Mouse (Mus musculus): ENCODE data around the gene Runx1. TPM values are rescaled to one million over a fixed set of nuclear protein-coding genes. Genes with fewer than 3 reads are reported as not detected.

Runx1 gene
- polyA plus RNA-seq, 1 experiment = 87.4 TPM

DNA sequence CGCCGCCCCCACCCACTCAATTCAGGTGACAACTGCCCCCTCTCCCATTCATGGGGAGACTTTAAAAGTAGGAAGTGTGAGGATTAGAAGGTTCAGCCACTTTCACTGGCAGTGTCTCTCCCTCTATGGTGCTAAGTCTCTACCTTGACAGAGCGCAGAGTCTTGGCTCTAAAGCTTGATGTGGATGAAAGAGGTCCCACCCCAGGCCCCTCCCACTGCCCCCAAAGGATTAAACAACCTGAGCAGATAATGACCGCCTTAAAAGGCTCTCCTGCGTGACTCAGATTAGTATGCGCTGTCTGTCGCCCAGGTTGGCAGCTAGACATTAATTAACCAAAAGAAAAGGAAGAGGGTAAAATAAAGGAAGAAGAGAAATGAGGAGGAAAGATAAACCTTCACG, 215.5 kb downstream of the Runx1 start:
- H3K4me3 ChIP-seq (ENCODE audit: control insufficient read depth, insufficient read depth, low read length) = no peak overlapping the region
- H3K4me1 ChIP-seq (replicated peaks; ENCODE audit: control insufficient read depth, insufficient read depth, low read length) = no peaks in the 10 kb centered on the region
- TF ChIP-seq POLR2A (IDR thresholded peaks at IDR 0.05; ENCODE audit: control insufficient read depth, extremely low read depth, insufficient read depth, low read length, poor library complexity) = no peak
- TF ChIP-seq CTCF (IDR thresholded peaks at IDR 0.05; ENCODE audit: borderline replicate concordance, control insufficient read depth, extremely low read depth, insufficient read depth, low read length, poor library complexity) = no peak
- peaks cover 63% of the 10 kb centered on the region for H3K36me3 ChIP-seq (ENCODE audit: control insufficient read depth, insufficient read depth, low read length)
- DNase-seq = no peak
- H3K27me3 ChIP-seq (ENCODE audit: control insufficient read depth, insufficient read depth, low read length) = no peaks in the 10 kb centered on the region
- no peak overlapping the region for H3K27ac ChIP-seq (ENCODE audit: control insufficient read depth, insufficient read depth, low read length)
- 96% methylated on average over 8 of the region's 8 CpGs for WGBS

DNA sequence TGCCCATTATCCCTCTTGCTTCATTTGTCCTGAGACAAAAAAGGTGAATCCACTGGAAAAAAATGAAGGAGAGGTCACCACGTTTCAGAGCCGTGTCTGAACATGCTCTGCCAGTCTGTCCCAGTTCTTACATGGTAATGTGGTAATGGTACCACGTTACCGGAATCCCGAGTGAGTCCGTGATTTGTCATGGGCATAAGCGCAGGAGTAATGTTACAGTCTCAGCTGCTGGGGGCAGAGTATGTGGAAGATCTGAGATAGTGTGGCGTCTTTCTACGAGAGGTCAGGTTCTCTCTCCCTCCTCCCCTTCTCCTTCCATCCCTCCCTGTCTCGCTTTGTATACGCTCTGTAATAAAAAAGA, 216.3 kb downstream of the Runx1 start:
- no peak overlapping the region for H3K4me3 ChIP-seq (ENCODE audit: control insufficient read depth, insufficient read depth, low read length)
- H3K27me3 ChIP-seq (ENCODE audit: control insufficient read depth, insufficient read depth, low read length) = no peaks in the 10 kb centered on the region
- 95% methylated on average over 11 of the region's 11 CpGs for WGBS
- no peak overlapping the region for H3K27ac ChIP-seq (ENCODE audit: control insufficient read depth, insufficient read depth, low read length)
- no peak for DNase-seq
- peaks cover 67% of the 10 kb centered on the region for H3K36me3 ChIP-seq (ENCODE audit: control insufficient read depth, insufficient read depth, low read length)
- no peaks in the 10 kb centered on the region for H3K4me1 ChIP-seq (replicated peaks; ENCODE audit: control insufficient read depth, insufficient read depth, low read length)
- TF ChIP-seq CTCF (IDR thresholded peaks at IDR 0.05; ENCODE audit: borderline replicate concordance, control insufficient read depth, extremely low read depth, insufficient read depth, low read length, poor library complexity) = no peak
- no peak for TF ChIP-seq POLR2A (IDR thresholded peaks at IDR 0.05; ENCODE audit: control insufficient read depth, extremely low read depth, insufficient read depth, low read length, poor library complexity)

DNA sequence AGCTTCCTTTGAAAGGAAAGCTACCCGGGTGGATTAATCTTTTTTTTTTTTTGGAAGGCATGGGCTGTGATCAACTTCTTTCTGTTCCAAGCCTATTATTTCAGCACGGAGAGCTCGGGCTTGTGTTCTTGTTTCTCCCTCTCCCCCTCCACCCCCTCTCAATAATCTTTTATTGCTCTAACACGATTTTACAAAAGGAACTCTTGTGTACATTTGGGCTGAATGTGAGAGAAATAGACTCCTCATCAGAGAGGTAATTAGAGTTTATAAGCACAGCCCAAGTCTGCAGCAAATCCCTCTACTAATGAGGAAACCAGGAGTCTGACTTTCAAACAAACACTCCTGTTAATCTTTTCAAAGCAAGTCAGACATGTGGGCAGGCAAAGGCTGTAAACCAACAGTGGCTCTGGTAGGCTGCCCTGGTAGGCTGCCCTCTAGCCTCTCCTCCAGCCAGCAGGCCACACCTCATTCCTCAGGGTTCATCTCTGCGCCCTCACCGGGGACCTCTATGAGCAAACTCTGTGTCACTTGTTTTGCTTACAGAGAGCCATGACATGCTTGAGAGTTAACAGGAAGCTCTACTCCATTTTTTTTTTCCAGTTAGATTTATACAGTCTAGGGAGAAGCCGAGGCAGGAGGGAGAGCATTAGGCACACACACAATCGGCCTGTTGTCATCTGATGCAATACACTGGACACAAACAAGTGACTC, 216.8 kb downstream of the Runx1 start:
- peaks cover 70% of the 10 kb centered on the region for H3K36me3 ChIP-seq (ENCODE audit: control insufficient read depth, insufficient read depth, low read length)
- no peak overlapping the region for H3K27ac ChIP-seq (ENCODE audit: control insufficient read depth, insufficient read depth, low read length)
- 92% methylated on average over 8 of the region's 8 CpGs for WGBS

DNA sequence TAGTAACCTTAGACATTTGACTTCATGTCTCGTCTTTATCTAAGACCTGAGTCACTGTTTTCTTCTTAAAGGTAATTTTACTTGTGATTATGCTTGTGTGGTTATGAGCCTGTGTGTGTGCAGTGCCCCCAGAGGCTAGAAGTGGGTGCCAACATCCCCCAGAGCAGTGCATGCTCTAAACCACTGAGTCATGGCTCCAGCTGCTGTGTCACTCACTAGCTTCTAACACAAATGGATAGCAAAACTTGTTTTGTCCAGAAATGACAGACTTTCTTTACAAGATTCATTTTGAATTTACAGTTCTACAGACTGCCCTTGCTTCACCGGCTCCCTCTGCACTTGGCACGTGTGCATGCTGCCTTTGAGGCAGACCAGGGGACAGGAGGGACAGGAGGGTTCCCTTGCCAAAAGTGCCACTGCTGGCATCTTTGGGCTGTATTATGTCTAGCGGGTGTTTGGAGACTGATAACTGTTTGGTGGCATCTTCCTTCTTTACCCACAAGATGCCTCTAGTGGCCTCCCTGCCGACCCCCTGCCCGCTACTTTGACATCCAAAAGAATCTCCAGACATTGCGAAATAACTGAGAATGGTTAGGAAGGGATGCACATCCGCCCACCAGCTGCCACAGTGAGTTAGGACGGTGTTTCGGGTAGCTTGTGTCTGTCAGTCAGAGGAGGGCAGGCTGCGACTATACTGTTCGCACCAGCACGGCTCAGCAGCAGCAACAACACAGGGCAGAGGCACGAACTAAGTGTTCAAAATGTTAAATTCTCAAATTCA, 217.6 kb downstream of the Runx1 start:
- no peak for TF ChIP-seq CTCF (IDR thresholded peaks at IDR 0.05; ENCODE audit: borderline replicate concordance, control insufficient read depth, extremely low read depth, insufficient read depth, low read length, poor library complexity)
- no peak for TF ChIP-seq POLR2A (IDR thresholded peaks at IDR 0.05; ENCODE audit: control insufficient read depth, extremely low read depth, insufficient read depth, low read length, poor library complexity)
- peaks cover 67% of the 10 kb centered on the region for H3K36me3 ChIP-seq (ENCODE audit: control insufficient read depth, insufficient read depth, low read length)
- no peak overlapping the region for H3K27ac ChIP-seq (ENCODE audit: control insufficient read depth, insufficient read depth, low read length)
- no peaks in the 10 kb centered on the region for H3K27me3 ChIP-seq (ENCODE audit: control insufficient read depth, insufficient read depth, low read length)
- no peak overlapping the region for H3K4me3 ChIP-seq (ENCODE audit: control insufficient read depth, insufficient read depth, low read length)
- WGBS = 92% methylated on average over 14 of the region's 14 CpGs
- H3K4me1 ChIP-seq (replicated peaks; ENCODE audit: control insufficient read depth, insufficient read depth, low read length) = no peaks in the 10 kb centered on the region
- no peak for DNase-seq

More for the DNA sequence above, 216.8 kb downstream of the Runx1 start:
- Histone ChIP-seq H3K27me3 (ENCODE audit: control insufficient read depth, insufficient read depth, low read length) (no peaks in the 10 kb centered on the region), H3K4me1 (replicated peaks; ENCODE audit: control insufficient read depth, insufficient read depth, low read length) (no peaks in the 10 kb centered on the region), H3K4me3 (ENCODE audit: control insufficient read depth, insufficient read depth, low read length) (no peak overlapping the region)
- TF ChIP-seq CTCF (IDR thresholded peaks at IDR 0.05; ENCODE audit: borderline replicate concordance, control insufficient read depth, extremely low read depth, insufficient read depth, low read length, poor library complexity) = no peak
- TF ChIP-seq POLR2A (IDR thresholded peaks at IDR 0.05; ENCODE audit: control insufficient read depth, extremely low read depth, insufficient read depth, low read length, poor library complexity) = no peak
- no peak for DNase-seq

DNA sequence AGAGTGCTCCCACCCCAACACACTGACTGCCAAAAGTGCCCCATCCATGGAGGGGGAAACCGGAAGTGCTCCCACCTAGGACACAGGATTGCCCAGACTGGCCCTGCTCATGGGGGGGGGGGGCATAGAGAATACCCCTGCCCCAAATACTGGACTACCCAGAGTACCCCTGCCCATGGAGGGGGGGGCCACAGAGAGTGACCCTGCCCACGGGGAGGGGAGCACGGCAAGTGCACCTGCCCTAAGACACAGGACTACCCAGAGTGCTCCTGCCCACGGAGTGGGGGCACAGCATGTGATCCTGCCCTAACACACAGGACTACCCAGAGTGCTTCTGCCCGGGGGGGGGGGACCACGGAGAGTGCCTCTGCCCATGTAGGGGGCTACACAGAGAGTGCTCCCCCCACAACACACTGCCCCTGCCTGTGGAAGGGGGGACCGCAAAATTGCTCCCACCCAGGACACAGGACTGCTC, 219.4 kb downstream of the Runx1 start:
- Histone ChIP-seq H3K4me3 (ENCODE audit: control insufficient read depth, insufficient read depth, low read length) (no peak overlapping the region), H3K4me1 (replicated peaks; ENCODE audit: control insufficient read depth, insufficient read depth, low read length) (no peaks in the 10 kb centered on the region), H3K27ac (ENCODE audit: control insufficient read depth, insufficient read depth, low read length) (no peak overlapping the region), H3K27me3 (ENCODE audit: control insufficient read depth, insufficient read depth, low read length) (no peaks in the 10 kb centered on the region), H3K36me3 (ENCODE audit: control insufficient read depth, insufficient read depth, low read length) (peaks cover 49% of the 10 kb centered on the region)
- TF ChIP-seq CTCF (IDR thresholded peaks at IDR 0.05; ENCODE audit: borderline replicate concordance, control insufficient read depth, extremely low read depth, insufficient read depth, low read length, poor library complexity) (no peak), POLR2A (IDR thresholded peaks at IDR 0.05; ENCODE audit: control insufficient read depth, extremely low read depth, insufficient read depth, low read length, poor library complexity) (no peak)
- WGBS = 97% methylated on average over 7 of the region's 7 CpGs
- DNase-seq = no peak

DNA sequence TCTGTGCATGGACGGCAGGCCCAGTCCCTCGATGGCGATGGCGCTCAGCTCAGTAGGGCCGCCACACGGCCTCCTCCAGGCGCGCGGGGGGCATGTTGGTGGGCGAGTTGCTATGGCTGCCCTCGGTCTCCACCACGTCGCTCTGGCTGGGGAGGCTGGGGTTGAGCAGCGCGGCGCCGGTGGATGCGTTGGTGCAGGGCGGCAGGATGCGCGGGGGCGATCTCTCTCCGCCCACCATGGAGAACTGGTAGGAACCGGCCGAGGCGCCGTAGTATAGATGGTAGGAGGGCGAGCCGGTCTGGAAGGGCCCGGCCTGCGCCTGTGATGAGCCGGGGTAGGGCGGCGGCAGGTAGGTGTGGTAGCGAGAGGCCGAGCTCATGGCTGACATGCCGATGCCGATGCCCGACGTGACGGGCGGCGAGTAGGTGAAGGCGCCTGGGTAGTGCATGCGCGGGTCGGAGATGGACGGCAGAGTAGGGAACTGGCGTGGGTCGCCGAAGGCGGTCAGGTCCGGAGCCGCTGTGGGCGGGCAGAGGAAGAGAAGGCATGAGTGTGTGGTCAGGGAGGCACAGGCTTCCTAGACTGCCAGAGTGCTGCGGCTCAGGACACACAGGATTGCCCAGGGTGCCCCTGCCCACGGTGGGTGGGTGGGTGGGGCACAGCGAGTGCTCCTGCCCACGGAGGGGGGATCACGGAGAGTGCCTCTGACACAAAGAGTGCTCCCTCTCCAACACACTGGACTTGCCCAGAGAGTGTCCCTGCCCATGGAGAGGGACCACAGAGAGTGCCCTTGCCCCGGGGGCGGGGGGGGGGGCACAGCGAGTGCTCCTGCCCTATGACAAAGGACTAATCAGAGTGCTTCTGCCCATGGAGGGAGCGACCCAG, 220.1 kb downstream of the Runx1 start:
- Histone ChIP-seq H3K36me3 (ENCODE audit: control insufficient read depth, insufficient read depth, low read length) (peaks cover 42% of the 10 kb centered on the region), H3K27ac (ENCODE audit: control insufficient read depth, insufficient read depth, low read length) (no peak overlapping the region), H3K4me3 (ENCODE audit: control insufficient read depth, insufficient read depth, low read length) (no peak overlapping the region), H3K4me1 (replicated peaks; ENCODE audit: control insufficient read depth, insufficient read depth, low read length) (no peaks in the 10 kb centered on the region), H3K27me3 (ENCODE audit: control insufficient read depth, insufficient read depth, low read length) (no peaks in the 10 kb centered on the region)
- DNase-seq = no peak
- no peak for TF ChIP-seq CTCF (IDR thresholded peaks at IDR 0.05; ENCODE audit: borderline replicate concordance, control insufficient read depth, extremely low read depth, insufficient read depth, low read length, poor library complexity)
- no peak for TF ChIP-seq POLR2A (IDR thresholded peaks at IDR 0.05; ENCODE audit: control insufficient read depth, extremely low read depth, insufficient read depth, low read length, poor library complexity)
- WGBS = 94% methylated on average over 64 of the region's 64 CpGs
